Mouse (Mus musculus): ENCODE data around the gene Nsmf. TPM values are rescaled to one million over a fixed set of nuclear protein-coding genes. Genes with fewer than 3 reads are reported as not detected.

Nsmf gene
- polyA plus RNA-seq, 1 experiment from 2014 or later, result 188 TPM

Small RNAs within 50 kb of the gene (microRNA-seq; reads per million reads assigned to microRNA genes)
- gene Gm24328 (not detected), gene Mir7664 (not detected)

Other genes with a start within 250 kb of the Nsmf start
- gene Ehmt1, start 134.7 kb upstream of the Nsmf start, polyA plus RNA-seq (2015; fragmentation: Nextera tagmentation; extraction: Ambion mirVana), result 89.4 and 90.3 TPM in 2 replicates
- gene Arrdc1, start 119.1 kb upstream of the Nsmf start, polyA plus RNA-seq (2015; fragmentation: Nextera tagmentation; extraction: Ambion mirVana), result 37.8 and 41.5 TPM in 2 replicates
- gene Zmynd19, start 104.6 kb upstream of the Nsmf start, polyA plus RNA-seq (2015; fragmentation: Nextera tagmentation; extraction: Ambion mirVana), result 23.8 and 25.4 TPM in 2 replicates
- gene Dph7, start 92.0 kb upstream of the Nsmf start, polyA plus RNA-seq (2015; fragmentation: Nextera tagmentation; extraction: Ambion mirVana), result 35.5 and 36.0 TPM in 2 replicates
- gene Mrpl41, start 79.3 kb upstream of the Nsmf start, polyA plus RNA-seq (2015; fragmentation: Nextera tagmentation; extraction: Ambion mirVana), result 157 and 171 TPM in 2 replicates
- 3.3 and 3.9 TPM in 2 replicates for gene Pnpla7, start 78.3 kb upstream of the Nsmf start, polyA plus RNA-seq (2015; fragmentation: Nextera tagmentation; extraction: Ambion mirVana)
- gene Entpd8, start 25.9 kb downstream of the Nsmf start, polyA plus RNA-seq (2015; fragmentation: Nextera tagmentation; extraction: Ambion mirVana), result 0.12 TPM in 1 of 2 replicates, not detected in the other
- not detected in 2 replicates for gene Noxa1, start 40.8 kb downstream of the Nsmf start, polyA plus RNA-seq (2015; fragmentation: Nextera tagmentation; extraction: Ambion mirVana)
- gene Nrarp, start 126.4 kb downstream of the Nsmf start, polyA plus RNA-seq (2015; fragmentation: Nextera tagmentation; extraction: Ambion mirVana), result 18.9 and 20.2 TPM in 2 replicates
- 1.9 and 2.3 TPM in 2 replicates for gene Tor4a, start 142.5 kb downstream of the Nsmf start, polyA plus RNA-seq (2015; fragmentation: Nextera tagmentation; extraction: Ambion mirVana)
- 108 and 112 TPM in 2 replicates for gene Nelfb, start 157.1 kb downstream of the Nsmf start, polyA plus RNA-seq (2015; fragmentation: Nextera tagmentation; extraction: Ambion mirVana)
- gene Stpg3, start 160.3 kb downstream of the Nsmf start, polyA plus RNA-seq (2015; fragmentation: Nextera tagmentation; extraction: Ambion mirVana), result not detected in 2 replicates
- 0.70 and 0.72 TPM in 2 replicates for gene Fam166a, start 164.4 kb downstream of the Nsmf start, polyA plus RNA-seq (2015; fragmentation: Nextera tagmentation; extraction: Ambion mirVana)
- 444 and 468 TPM in 2 replicates for gene Tubb4b, start 170.3 kb downstream of the Nsmf start, polyA plus RNA-seq (2015; fragmentation: Nextera tagmentation; extraction: Ambion mirVana)
- not detected in 2 replicates for gene Slc34a3, start 180.0 kb downstream of the Nsmf start, polyA plus RNA-seq (2015; fragmentation: Nextera tagmentation; extraction: Ambion mirVana)
- not detected in 2 replicates for gene Rnf224, start 182.4 kb downstream of the Nsmf start, polyA plus RNA-seq (2015; fragmentation: Nextera tagmentation; extraction: Ambion mirVana)
- 145 and 177 TPM in 2 replicates for gene Rnf208, start 187.9 kb downstream of the Nsmf start, polyA plus RNA-seq (2015; fragmentation: Nextera tagmentation; extraction: Ambion mirVana)
- gene Cysrt1, start 188.1 kb downstream of the Nsmf start, polyA plus RNA-seq (2015; fragmentation: Nextera tagmentation; extraction: Ambion mirVana), result 0.23 TPM in 1 of 2 replicates, not detected in the other
- 4.9 and 6.3 TPM in 2 replicates for gene AL732309.1, start 192.5 kb downstream of the Nsmf start, polyA plus RNA-seq (2015; fragmentation: Nextera tagmentation; extraction: Ambion mirVana)
- gene Tmem203, start 201.1 kb downstream of the Nsmf start, polyA plus RNA-seq (2015; fragmentation: Nextera tagmentation; extraction: Ambion mirVana), result 13.4 and 13.8 TPM in 2 replicates
- 17.1 and 21.5 TPM in 2 replicates for gene Tprn, start 208.3 kb downstream of the Nsmf start, polyA plus RNA-seq (2015; fragmentation: Nextera tagmentation; extraction: Ambion mirVana)
- 171 and 183 TPM in 2 replicates for gene Ssna1, start 218.1 kb downstream of the Nsmf start, polyA plus RNA-seq (2015; fragmentation: Nextera tagmentation; extraction: Ambion mirVana)
- 139 and 143 TPM in 2 replicates for gene Anapc2, start 218.1 kb downstream of the Nsmf start, polyA plus RNA-seq (2015; fragmentation: Nextera tagmentation; extraction: Ambion mirVana)
- not detected in 2 replicates for gene Tmem210, start 233.8 kb downstream of the Nsmf start, polyA plus RNA-seq (2015; fragmentation: Nextera tagmentation; extraction: Ambion mirVana)
- 0.18 TPM in 1 of 2 replicates, not detected in the other for gene Lrrc26, start 235.6 kb downstream of the Nsmf start, polyA plus RNA-seq (2015; fragmentation: Nextera tagmentation; extraction: Ambion mirVana)